Mouse (Mus musculus): ENCODE measurements around the gene Scyl3.

Gene Scyl3

DNA sequence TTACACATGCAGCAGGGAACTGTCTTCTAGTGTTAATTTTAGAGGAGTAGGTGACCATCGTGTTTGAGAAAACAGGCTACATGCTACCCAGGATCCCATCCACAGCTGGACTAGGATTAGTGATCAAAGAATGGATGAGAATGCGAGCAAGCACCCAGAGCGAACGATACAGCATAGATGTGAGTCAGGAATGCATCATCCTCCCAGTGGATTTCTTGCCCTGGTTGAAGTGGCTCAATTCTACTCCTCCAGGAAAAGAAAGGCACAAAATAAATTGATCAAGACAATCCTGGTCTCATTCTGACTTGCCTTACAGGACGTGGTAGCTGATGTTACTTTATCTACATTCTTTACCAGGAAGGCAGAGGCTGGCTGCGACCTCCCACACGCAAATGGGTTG, at the start of gene Scyl3:
Gene Scyl3, plus strand, starts transcription at position 255 of the 400 bp plus-strand sequence.
- Histone ChIP-seq H3K4me3 (replicated peaks; ENCODE audit: low read length) (peak within 1 kb of the TSS; percentile 95), H3K4me1 (replicated peaks; ENCODE audit: low read depth, low read length) (peaks cover 32% of the 10 kb centered on the region), H3K9me3 (ENCODE audit: low read length) (no peaks in the 10 kb centered on the region), H3K27me3 (ENCODE audit: insufficient read depth, low read length) (no peaks in the 10 kb centered on the region), H3K36me3 (ENCODE audit: insufficient read depth, low read length) (peaks cover 8% of the 10 kb centered on the region)
- no peak for TF ChIP-seq NANOG (IDR thresholded peaks at IDR 0.05; ENCODE audit: borderline replicate concordance, low read length)
- TF ChIP-seq POU5F1 (IDR thresholded peaks at IDR 0.05; ENCODE audit: borderline replicate concordance, low read length): no peak
- no peak for TF ChIP-seq CTCF (conservative IDR thresholded peaks at IDR 0.05; ENCODE audit: low read length)

- no peaks in the 10 kb centered on the region for H3K36me3 ChIP-seq (ENCODE audit: insufficient read depth, low read length)
- H3K4me3 ChIP-seq (replicated peaks; ENCODE audit: low read length): no peak overlapping the region
- H3K27me3 ChIP-seq (ENCODE audit: insufficient read depth, low read length): no peaks in the 10 kb centered on the region
- TF ChIP-seq POU5F1 (IDR thresholded peaks at IDR 0.05; ENCODE audit: borderline replicate concordance, low read length) (no peak), NANOG (IDR thresholded peaks at IDR 0.05; ENCODE audit: borderline replicate concordance, low read length) (no peak), CTCF (conservative IDR thresholded peaks at IDR 0.05; ENCODE audit: low read length) (no peak)
- no peaks in the 10 kb centered on the region for H3K9me3 ChIP-seq (ENCODE audit: low read length)
- H3K4me1 ChIP-seq (replicated peaks; ENCODE audit: low read depth, low read length): no peaks in the 10 kb centered on the region
Observed at GRCm38 (mm10) chr1:163889629-163890028, 39.3 kb upstream of the Scyl3 start.

DNA sequence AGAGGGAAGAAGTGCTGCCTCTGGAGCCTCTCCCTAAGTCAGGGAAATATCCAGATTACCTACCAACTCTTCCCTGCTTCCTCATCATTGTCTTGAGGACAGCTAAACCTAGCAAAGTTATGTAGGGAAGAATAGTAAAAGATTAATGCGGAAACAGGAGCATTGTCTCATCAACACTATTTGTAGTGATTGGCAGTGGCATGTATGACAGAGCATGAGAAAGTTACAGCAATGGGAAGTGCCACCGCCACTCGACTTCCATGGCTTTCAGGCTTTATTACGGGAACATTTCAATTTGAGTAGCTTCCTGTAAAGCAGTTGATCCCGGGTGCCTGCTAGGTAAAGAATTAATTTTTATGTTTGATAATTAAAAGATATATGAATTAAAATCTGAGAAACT, 35.6 kb upstream of the Scyl3 start:
- Histone ChIP-seq H3K4me1 (replicated peaks; ENCODE audit: low read depth, low read length) (no peaks in the 10 kb centered on the region), H3K36me3 (ENCODE audit: insufficient read depth, low read length) (no peaks in the 10 kb centered on the region), H3K4me3 (replicated peaks; ENCODE audit: low read length) (no peak overlapping the region)

DNA sequence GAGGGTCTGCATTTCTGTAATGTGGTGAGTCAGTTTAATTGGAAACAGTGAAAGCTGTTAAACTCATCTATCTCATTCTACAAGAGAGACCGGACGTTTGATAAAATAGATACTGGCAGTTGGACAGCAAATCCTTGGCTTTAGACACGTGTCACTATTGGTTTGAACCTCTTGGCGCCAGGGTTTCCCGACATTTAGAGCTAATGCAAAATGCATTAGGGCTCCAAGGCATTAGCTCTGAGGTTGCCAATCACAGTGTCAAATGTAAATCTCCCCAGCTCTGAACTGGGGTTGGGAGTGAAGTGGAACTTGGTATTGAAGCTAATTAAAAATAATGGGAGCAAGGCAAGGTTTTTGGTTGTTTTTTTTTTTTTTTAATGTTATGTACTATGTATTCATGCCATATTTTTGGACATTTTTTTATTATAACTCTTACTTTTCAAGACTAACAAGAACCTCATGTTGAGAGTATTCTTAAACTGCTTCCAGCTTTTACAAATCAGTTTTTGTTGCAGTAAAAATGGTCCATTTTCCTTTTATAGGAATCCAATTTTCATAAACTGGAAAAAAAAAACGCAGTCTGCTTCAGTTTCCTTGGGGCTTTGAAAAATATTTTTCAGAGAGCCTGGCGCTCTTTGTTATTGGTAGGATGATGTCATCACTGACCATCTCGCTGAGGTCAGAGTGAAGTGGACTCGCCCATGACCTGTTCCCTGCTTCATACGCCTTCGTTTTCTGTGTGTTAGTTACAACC, 34.9 kb upstream of the Scyl3 start:
- no peak for TF ChIP-seq CTCF (conservative IDR thresholded peaks at IDR 0.05; ENCODE audit: low read length)
- no peak for TF ChIP-seq NANOG (IDR thresholded peaks at IDR 0.05; ENCODE audit: borderline replicate concordance, low read length)
- TF ChIP-seq POU5F1 (IDR thresholded peaks at IDR 0.05; ENCODE audit: borderline replicate concordance, low read length): no peak

More for the DNA sequence above, 35.6 kb upstream of the Scyl3 start:
- Histone ChIP-seq H3K27me3 (ENCODE audit: insufficient read depth, low read length) (no peaks in the 10 kb centered on the region), H3K9me3 (ENCODE audit: low read length) (no peaks in the 10 kb centered on the region)
- no peak for TF ChIP-seq POU5F1 (IDR thresholded peaks at IDR 0.05; ENCODE audit: borderline replicate concordance, low read length)
- TF ChIP-seq CTCF (conservative IDR thresholded peaks at IDR 0.05; ENCODE audit: low read length): no peak
- no peak for TF ChIP-seq NANOG (IDR thresholded peaks at IDR 0.05; ENCODE audit: borderline replicate concordance, low read length)

GRCm38 (mm10) chr1:163898291-163898764, 30.6 kb upstream of the Scyl3 start:
- Histone ChIP-seq H3K4me3 (replicated peaks; ENCODE audit: low read length) (no peak overlapping the region), H3K27me3 (ENCODE audit: insufficient read depth, low read length) (no peaks in the 10 kb centered on the region), H3K36me3 (ENCODE audit: insufficient read depth, low read length) (no peaks in the 10 kb centered on the region), H3K9me3 (ENCODE audit: low read length) (no peaks in the 10 kb centered on the region), H3K4me1 (replicated peaks; ENCODE audit: low read depth, low read length) (no peaks in the 10 kb centered on the region)
- TF ChIP-seq POU5F1 (IDR thresholded peaks at IDR 0.05; ENCODE audit: borderline replicate concordance, low read length) (no peak), CTCF (conservative IDR thresholded peaks at IDR 0.05; ENCODE audit: low read length) (no peak), NANOG (IDR thresholded peaks at IDR 0.05; ENCODE audit: borderline replicate concordance, low read length) (no peak)

More for the DNA sequence above, 34.9 kb upstream of the Scyl3 start:
- no peaks in the 10 kb centered on the region for H3K36me3 ChIP-seq (ENCODE audit: insufficient read depth, low read length)
- H3K27me3 ChIP-seq (ENCODE audit: insufficient read depth, low read length): no peaks in the 10 kb centered on the region
- no peaks in the 10 kb centered on the region for H3K4me1 ChIP-seq (replicated peaks; ENCODE audit: low read depth, low read length)
- no peak overlapping the region for H3K4me3 ChIP-seq (replicated peaks; ENCODE audit: low read length)
- no peaks in the 10 kb centered on the region for H3K9me3 ChIP-seq (ENCODE audit: low read length)

- Histone ChIP-seq H3K9me3 (ENCODE audit: low read length) (no peaks in the 10 kb centered on the region), H3K27me3 (ENCODE audit: insufficient read depth, low read length) (no peaks in the 10 kb centered on the region), H3K36me3 (ENCODE audit: insufficient read depth, low read length) (no peaks in the 10 kb centered on the region), H3K4me1 (replicated peaks; ENCODE audit: low read depth, low read length) (no peaks in the 10 kb centered on the region), H3K4me3 (replicated peaks; ENCODE audit: low read length) (no peak overlapping the region)
- TF ChIP-seq NANOG (IDR thresholded peaks at IDR 0.05; ENCODE audit: borderline replicate concordance, low read length): no peak
- TF ChIP-seq CTCF (conservative IDR thresholded peaks at IDR 0.05; ENCODE audit: low read length): no peak
- TF ChIP-seq POU5F1 (IDR thresholded peaks at IDR 0.05; ENCODE audit: borderline replicate concordance, low read length): no peak
Observed at GRCm38 (mm10) chr1:163899575-163899974, 29.3 kb upstream of the Scyl3 start.

- Histone ChIP-seq H3K36me3 (ENCODE audit: insufficient read depth, low read length) (no peaks in the 10 kb centered on the region), H3K4me1 (replicated peaks; ENCODE audit: low read depth, low read length) (no peaks in the 10 kb centered on the region), H3K9me3 (ENCODE audit: low read length) (no peaks in the 10 kb centered on the region), H3K4me3 (replicated peaks; ENCODE audit: low read length) (no peak overlapping the region), H3K27me3 (ENCODE audit: insufficient read depth, low read length) (no peaks in the 10 kb centered on the region)
- TF ChIP-seq NANOG (IDR thresholded peaks at IDR 0.05; ENCODE audit: borderline replicate concordance, low read length) (no peak), POU5F1 (IDR thresholded peaks at IDR 0.05; ENCODE audit: borderline replicate concordance, low read length) (no peak), CTCF (conservative IDR thresholded peaks at IDR 0.05; ENCODE audit: low read length) (no peak)
Observed at GRCm38 (mm10) chr1:163900168-163900567, 28.7 kb upstream of the Scyl3 start.

- H3K27me3 ChIP-seq (ENCODE audit: insufficient read depth, low read length): no peaks in the 10 kb centered on the region
Observed at GRCm38 (mm10) chr1:163903411-163903810, 25.5 kb upstream of the Scyl3 start.

More at GRCm38 (mm10) chr1:163903411-163903810, 25.5 kb upstream of the Scyl3 start:
- no peaks in the 10 kb centered on the region for H3K9me3 ChIP-seq (ENCODE audit: low read length)
- H3K4me1 ChIP-seq (replicated peaks; ENCODE audit: low read depth, low read length): no peaks in the 10 kb centered on the region
- H3K4me3 ChIP-seq (replicated peaks; ENCODE audit: low read length): no peak overlapping the region
- no peak for TF ChIP-seq NANOG (IDR thresholded peaks at IDR 0.05; ENCODE audit: borderline replicate concordance, low read length)
- no peak for TF ChIP-seq POU5F1 (IDR thresholded peaks at IDR 0.05; ENCODE audit: borderline replicate concordance, low read length)
- TF ChIP-seq CTCF (conservative IDR thresholded peaks at IDR 0.05; ENCODE audit: low read length): no peak
- H3K36me3 ChIP-seq (ENCODE audit: insufficient read depth, low read length): no peaks in the 10 kb centered on the region
